Mouse (Mus musculus) heart, embryonic 16.5 days (tissue): Measurements from ENCODE around the gene Olfr771. TPM values are rescaled to one million over a fixed set of nuclear protein-coding genes. Genes with fewer than 3 reads are reported as not detected.
"Not testable (repeated sequence)": the region's sequence is repeated elsewhere in the genome, so short reads cannot be mapped to it uniquely, and the experiment has no call there.

ENCODE experiments used
- ATAC-seq: fragments of 200-750 bp; cut with Nextera tagmentation; replicated peaks from 2 replicates; pipeline ENCODE4 v1.8.0; 2017; ENCODE audit warnings: moderate number of reproducible peaks; ENCODE audit not compliant: insufficient read depth, low FRiP score; ENCODE audit errors: extremely low read depth
- H3K27ac ChIP-seq: fragments of 300-500 bp; sonication (generic); 2 replicates; pipeline ENCODE4 v1.5.1; 2014; ENCODE audit warnings: mild to moderate bottlenecking, low read length, control low read depth, moderate library complexity
- H3K27me3 ChIP-seq: fragments of 300-500 bp; sonication (generic); 2 replicates; pipeline ENCODE4 v1.6.1; 2014; ENCODE audit warnings: low read length, mixed read lengths; ENCODE audit not compliant: control insufficient read depth, insufficient read depth
- H3K36me3 ChIP-seq: fragments of 300-500 bp; sonication (generic); 2 replicates; pipeline ENCODE4 v1.6.1; 2014; ENCODE audit not compliant: control insufficient read depth, insufficient read depth
- H3K4me1 ChIP-seq: fragments of 300-500 bp; sonication (generic); 2 replicates; pipeline ENCODE4 v1.6.1; 2014; ENCODE audit warnings: low read length, mixed read lengths; ENCODE audit not compliant: control insufficient read depth, insufficient read depth
- H3K4me2 ChIP-seq: fragments of 300-500 bp; sonication (generic); 2 replicates; pipeline ENCODE4 v1.6.1; 2014; ENCODE audit warnings: low read depth, mild to moderate bottlenecking, control low read depth, low read length
- H3K4me3 ChIP-seq: fragments of 300-500 bp; sonication (generic); 2 replicates; pipeline ENCODE4 v1.5.1; 2014; ENCODE audit warnings: mild to moderate bottlenecking, control low read depth, low read length
- H3K9ac ChIP-seq: fragments of 300-500 bp; sonication (generic); 2 replicates; pipeline ENCODE4 v1.6.1; 2014; ENCODE audit warnings: low read length, control low read depth
- H3K9me3 ChIP-seq: fragments of 300-500 bp; sonication (generic); replicated peaks from 2 replicates; pipeline ENCODE4 v1.6.1; 2016; ENCODE audit warnings: low read length; ENCODE audit not compliant: control insufficient read depth
- WGBS: fragments of 180-500 bp; shearing (Covaris S2); extraction: QIAGEN DNeasy Blood & Tissue Kit; methylation state at CpG from one replicate; pipeline ENCODE4 v1.1.7; 2014; 5-methylcytosine and 5-hydroxymethylcytosine counted together
- polyA plus RNA-seq: library from polyadenylated mRNA; unstranded; fragments of >200 nt; fragmentation: Nextera tagmentation; extraction: Ambion mirVana; gene quantifications from 2 replicates; pipeline ENCODE4 v1.2.1, GENCODE M21; 2015

Olfr771 gene
- polyA plus RNA-seq, result not detected in 2 replicates

DNA sequence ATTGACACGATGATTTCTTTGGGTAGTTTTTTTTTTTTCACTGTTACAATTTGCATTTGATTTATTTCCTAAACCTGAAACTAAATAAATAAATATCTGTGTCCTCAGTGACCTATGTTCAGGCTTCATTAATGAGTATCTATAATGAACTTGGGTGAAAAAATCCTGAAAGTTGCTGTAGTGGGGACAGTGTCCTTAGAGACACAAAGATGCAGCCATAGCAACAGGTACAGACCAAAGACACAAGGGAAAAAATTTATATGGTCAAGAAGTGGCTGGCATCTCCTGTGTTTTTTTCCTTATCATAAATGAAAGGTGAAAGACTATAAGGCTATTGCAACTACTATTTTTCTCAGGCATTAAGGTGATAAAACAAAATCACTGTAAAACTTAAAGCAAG, at the start of gene Olfr771:
TSS of gene Olfr771 (minus strand) at position 101 of the 400 bp plus-strand sequence.
- ATAC-seq, result no peak
- no peaks in the 10 kb centered on the region for H3K9me3 ChIP-seq
- 66% methylated on average over 1 of the region's 1 CpGs for WGBS
- H3K4me1 ChIP-seq, result no peaks in the 10 kb centered on the region
- no peaks in the 10 kb centered on the region for H3K36me3 ChIP-seq
- H3K27ac ChIP-seq, result no peak within 1 kb of the TSS
- H3K4me2 ChIP-seq, result no peak within 1 kb of the TSS
- H3K27me3 ChIP-seq, result no peaks in the 10 kb centered on the region
- H3K9ac ChIP-seq, result no peak within 1 kb of the TSS
- no peak within 1 kb of the TSS for H3K4me3 ChIP-seq

DNA sequence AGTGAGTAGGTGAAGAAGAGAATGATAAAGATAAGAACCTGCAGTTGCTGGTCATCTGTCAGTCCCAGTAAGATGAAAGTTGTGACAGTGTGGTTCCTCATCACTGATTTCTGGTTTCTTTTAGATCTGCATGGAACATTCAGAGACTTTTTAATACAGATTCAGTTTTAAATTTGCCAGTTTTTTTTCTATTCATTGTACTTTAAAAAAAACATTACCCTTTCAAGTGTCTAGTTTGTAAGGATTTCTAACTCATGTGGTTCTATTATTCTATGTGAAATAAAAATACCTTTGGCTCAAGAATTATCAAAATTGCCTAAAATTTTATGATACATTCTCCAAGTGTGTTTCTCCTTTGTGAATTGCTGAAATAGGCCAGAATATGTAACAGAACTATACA, 22.8 kb upstream of the Olfr771 start, which contains the start of gene Olfr773:
TSS of gene Olfr773 (minus strand) at position 101 of the 400 bp plus-strand sequence.
- H3K9me3 ChIP-seq, H3K36me3 ChIP-seq, H3K4me2 ChIP-seq, H3K4me1 ChIP-seq, H3K27ac ChIP-seq, ATAC-seq, H3K9ac ChIP-seq, H3K27me3 ChIP-seq, H3K4me3 ChIP-seq: not testable (repeated sequence)

DNA sequence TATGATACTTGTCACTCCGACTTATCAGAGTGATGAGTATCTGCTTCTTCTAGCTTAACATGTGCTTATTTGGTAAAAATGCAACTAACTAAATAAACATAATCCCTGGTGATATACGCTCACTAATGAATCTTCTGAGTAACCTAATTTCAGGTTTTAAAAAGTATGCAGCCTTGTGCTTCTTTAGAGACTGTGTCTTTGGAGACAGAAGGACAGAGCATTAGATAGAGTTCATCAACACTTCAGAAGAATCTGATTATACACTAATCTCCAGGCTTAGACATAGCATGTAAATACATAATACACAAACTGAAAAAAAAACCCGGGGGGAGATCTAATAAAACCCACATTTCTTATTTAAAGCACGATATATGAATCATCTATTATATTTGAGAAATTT, 13.3 kb upstream of the Olfr771 start, which contains the start of gene Olfr772:
TSS of gene Olfr772 (minus strand) at position 101 of the 400 bp plus-strand sequence.
- not testable (repeated sequence) for ATAC-seq, H3K27ac ChIP-seq, H3K36me3 ChIP-seq, H3K9ac ChIP-seq, H3K4me1 ChIP-seq, H3K27me3 ChIP-seq, H3K4me2 ChIP-seq, H3K9me3 ChIP-seq, H3K4me3 ChIP-seq
- 69% methylated on average over 3 of the region's 4 CpGs for WGBS

DNA sequence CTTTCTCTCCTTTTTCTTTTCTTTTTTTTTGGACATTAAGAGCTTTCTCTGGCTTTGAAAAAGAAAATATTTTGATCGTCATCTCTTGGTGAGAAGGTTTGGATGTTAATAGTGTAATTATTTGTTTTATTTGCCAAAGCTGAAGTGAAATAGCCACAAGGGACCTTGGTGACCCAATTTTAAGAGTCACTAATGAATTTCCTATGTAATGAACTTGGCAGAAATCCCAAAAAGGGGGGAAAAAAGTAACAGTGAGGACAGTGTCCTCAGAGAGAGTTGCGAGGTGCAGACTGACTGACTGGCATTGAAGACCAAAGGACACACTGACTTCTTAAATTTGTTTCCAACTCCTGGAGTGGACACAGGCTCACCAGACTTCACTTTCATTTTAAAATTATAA, 25.7 kb downstream of the Olfr771 start, which contains the start of gene Olfr770:
TSS of gene Olfr770 (minus strand) at position 101 of the 400 bp plus-strand sequence.
- no peaks in the 10 kb centered on the region for H3K4me1 ChIP-seq
- no peaks in the 10 kb centered on the region for H3K27me3 ChIP-seq
- H3K36me3 ChIP-seq, result no peaks in the 10 kb centered on the region
- no peak within 1 kb of the TSS for H3K9ac ChIP-seq
- no peak for ATAC-seq
- no peak within 1 kb of the TSS for H3K27ac ChIP-seq
- H3K9me3 ChIP-seq, result no peaks in the 10 kb centered on the region
- no peak within 1 kb of the TSS for H3K4me3 ChIP-seq
- no peak within 1 kb of the TSS for H3K4me2 ChIP-seq
- 78% methylated on average over 2 of the region's 2 CpGs for WGBS

GRCm38 (mm10) chr10:129117761-129118160, 46.8 kb downstream of the Olfr771 start, which contains the start of gene Olfr769:
Olfr769 (minus strand) TSS chr10:129117861.
- H3K4me2 ChIP-seq, result no peak within 1 kb of the TSS
- no peaks in the 10 kb centered on the region for H3K36me3 ChIP-seq
- H3K27ac ChIP-seq, result no peak within 1 kb of the TSS
- no peak for ATAC-seq
- H3K9ac ChIP-seq, result no peak within 1 kb of the TSS
- no peaks in the 10 kb centered on the region for H3K27me3 ChIP-seq
- H3K4me1 ChIP-seq, result no peaks in the 10 kb centered on the region
- WGBS, result 75% methylated on average over 2 of the region's 2 CpGs
- peaks cover 2% of the 10 kb centered on the region; the same call in 1 of the 2 replicates for H3K9me3 ChIP-seq
- no peak within 1 kb of the TSS for H3K4me3 ChIP-seq

- no peaks in the 10 kb centered on the region for H3K27me3 ChIP-seq
- H3K4me3 ChIP-seq, result no peak overlapping the region
- H3K27ac ChIP-seq, result no peak overlapping the region
- 91% methylated on average over 3 of the region's 3 CpGs for WGBS
- no peak for ATAC-seq
- no peak overlapping the region for H3K4me2 ChIP-seq
- no peak overlapping the region for H3K9ac ChIP-seq
- no peaks in the 10 kb centered on the region for H3K4me1 ChIP-seq
- no peaks in the 10 kb centered on the region; the same call in 1 of the 2 replicates for H3K9me3 ChIP-seq
- H3K36me3 ChIP-seq, result no peaks in the 10 kb centered on the region
These were observed 49.4 kb downstream of the Olfr771 start for GRCm38 (mm10) chr10:129115146-129115545.

Other genes starting within 250 kb of the Olfr771 start
- 13.0 and 14.6 TPM in 2 replicates for gene Rdh5, start 241.9 kb downstream of the Olfr771 start, polyA plus RNA-seq
- gene Bloc1s1, start 240.7 kb downstream of the Olfr771 start, polyA plus RNA-seq, result 224 and 225 TPM in 2 replicates
- 10.3 and 11.9 TPM in 2 replicates for gene Itga7, start 230.9 kb downstream of the Olfr771 start, polyA plus RNA-seq
- gene Mettl7b, start 203.8 kb downstream of the Olfr771 start, polyA plus RNA-seq, result 0.67 TPM in 1 of 2 replicates, not detected in the other
- gene Olfr9, start 175.3 kb downstream of the Olfr771 start, polyA plus RNA-seq, result not detected in 2 replicates
- gene Olfr763, start 154.0 kb downstream of the Olfr771 start, polyA plus RNA-seq, result not detected in 2 replicates
- not detected in 2 replicates for gene Olfr764-ps1, start 124.9 kb downstream of the Olfr771 start, polyA plus RNA-seq
- not detected in 2 replicates for gene Olfr765, start 114.8 kb downstream of the Olfr771 start, polyA plus RNA-seq
- gene Olfr766-ps1, start 95.8 kb downstream of the Olfr771 start, polyA plus RNA-seq, result not detected in 2 replicates
- not detected in 2 replicates for gene Olfr767, start 81.8 kb downstream of the Olfr771 start, polyA plus RNA-seq
- gene Olfr768, start 65.4 kb downstream of the Olfr771 start, polyA plus RNA-seq, result not detected in 2 replicates
- gene Olfr769, start 46.9 kb downstream of the Olfr771 start, polyA plus RNA-seq, result not detected in 2 replicates
- gene Olfr770, start 25.8 kb downstream of the Olfr771 start, polyA plus RNA-seq, result not detected in 2 replicates
- gene Olfr772, start 13.2 kb upstream of the Olfr771 start, polyA plus RNA-seq, result not detected in 2 replicates
- not detected in 2 replicates for gene Olfr773, start 22.7 kb upstream of the Olfr771 start, polyA plus RNA-seq
- not detected in 2 replicates for gene Olfr774, start 71.5 kb upstream of the Olfr771 start, polyA plus RNA-seq
- gene Olfr775, start 83.7 kb upstream of the Olfr771 start, polyA plus RNA-seq, result not detected in 2 replicates
- not detected in 2 replicates for gene Olfr776, start 94.4 kb upstream of the Olfr771 start, polyA plus RNA-seq
- gene Olfr777, start 106.7 kb upstream of the Olfr771 start, polyA plus RNA-seq, result not detected in 2 replicates
- gene Olfr780, start 153.4 kb upstream of the Olfr771 start, polyA plus RNA-seq, result not detected in 2 replicates
- gene Olfr781, start 164.1 kb upstream of the Olfr771 start, polyA plus RNA-seq, result not detected in 2 replicates
- not detected in 2 replicates for gene Olfr782, start 184.1 kb upstream of the Olfr771 start, polyA plus RNA-seq
- gene Olfr784, start 219.3 kb upstream of the Olfr771 start, polyA plus RNA-seq, result 0.05 TPM in 1 of 2 replicates, not detected in the other
- not detected in 2 replicates for gene Olfr785, start 240.7 kb upstream of the Olfr771 start, polyA plus RNA-seq